8 mouse cellular contexts compared by ENCODE assay signal in genomic region chr2:103662121-103662520, GRCm38 (mm10).
DNase-seq lines count a peak whose midpoint lies in the region; ATAC-seq and TF ChIP-seq lines count a peak whose summit lies in the region.

No protein-coding gene starts in this region.

- no peak overlapping the region for H3K4me3 ChIP-seq in CH12.LX (replicated peaks in 1 of 3; ENCODE audit: low read depth in 2 of 3, low read length in 2 of 3, poor library complexity in 1 of 3)

- no peaks in the 10 kb centered on the region for H3K79me2 ChIP-seq in CH12.LX (replicated peaks; ENCODE audit: control insufficient read depth, extremely low read depth, insufficient read depth, poor library complexity, severe bottlenecking)

- H3K4me2 ChIP-seq in CH12.LX (ENCODE audit: insufficient read depth, low read depth, poor library complexity, severe bottlenecking) = peak overlapping the region; percentile 25; the same call in 1 of the 2 replicates

- peak; percentile 95 for TF ChIP-seq EP300 in CH12.LX (IDR thresholded peaks at IDR 0.05; ENCODE audit: low read length)

- TF ChIP-seq CTCF in CH12.LX (conservative IDR thresholded peaks at IDR 0.05 in 1 of 2, IDR thresholded peaks at IDR 0.05 in 1 of 2; ENCODE audit: low read depth in 2 of 2, low read length in 2 of 2) = no peak

- ATAC-seq in megakaryocyte-erythroid progenitor cell, adult 5-6 weeks (replicated peaks; ENCODE audit: low FRiP score, low TSS enrichment, poor library complexity, severe bottlenecking) = no peak

- TF ChIP-seq RAD21 in CH12.LX (IDR thresholded peaks at IDR 0.05; ENCODE audit: low read depth, low read length) = peak; percentile 18

- no peaks in the 10 kb centered on the region for H3K27me3 ChIP-seq in CH12.LX (replicated peaks)

- DNase-seq in kidney, adult 9 months = peak; percentile 19
- DNase-seq in kidney, postnatal 10 days = no peak
- DNase-seq in CH12.LX (ENCODE audit: extremely low read depth) = peak; percentile 95
- peak; percentile 69 to 71 for DNase-seq in cerebellum, postnatal 14 days
- peak; percentile 25 to 58 for DNase-seq in heart, postnatal 14 days
- peak; percentile 65 to 81 for DNase-seq in right cerebral cortex, postnatal 36 days (ENCODE audit: low spot score in 2 of 2)
- DNase-seq in urinary bladder, postnatal 10 days (ENCODE audit: low spot score) = no peak

- H3K9ac ChIP-seq in CH12.LX (ENCODE audit: insufficient read depth, low read depth) = no peak overlapping the region

- no peaks in the 10 kb centered on the region for H3K36me3 ChIP-seq in CH12.LX (replicated peaks in 1 of 2; ENCODE audit: control insufficient read depth in 1 of 2, insufficient read depth in 1 of 2, low read length in 1 of 2)

- in situ Hi-C loops in CH12.LX (cut with MboI; ENCODE audit: low pct_ligation_motif_present, low pct_unique_long_range_greater_than_20kb, low sequenced_read_pairs) = no loop called here

- intact Hi-C loops in heart, postnatal 14 days (cut with DNase I) = no loop called here

- dilution Hi-C loops in CH12.LX (cut with MboI; ENCODE audit: extremely low pct_ligation_motif_present, extremely low pct_unique_long_range_greater_than_20kb, low sequenced_read_pairs) = no loop called here

- no peak for TF ChIP-seq POLR2A in CH12.LX (IDR thresholded peaks at IDR 0.05; ENCODE audit: low read depth, low read length)

- H3K27ac ChIP-seq in CH12.LX (ENCODE audit: insufficient read depth, low read depth) = no peak overlapping the region

- no peaks in the 10 kb centered on the region for H3K9me3 ChIP-seq in CH12.LX (replicated peaks; ENCODE audit: low read length)

- peaks cover 38 to 79% of the 10 kb centered on the region in 2 experiments for H3K4me1 ChIP-seq in CH12.LX (ENCODE audit: control insufficient read depth in 1 of 2, insufficient read depth in 2 of 2)

TF ChIP-seq in CH12.LX, 34 proteins besides CTCF, POLR2A, EP300 and RAD21:
- TF ChIP-seq USF1 (IDR thresholded peaks at IDR 0.05; ENCODE audit: low read depth, low read length) (no peak), POLR2AphosphoS2 (IDR thresholded peaks at IDR 0.05; ENCODE audit: low read depth, low read length) (no peak), USF2 (conservative IDR thresholded peaks at IDR 0.05; ENCODE audit: low read depth, low read length) (no peak), ZNF384 (IDR thresholded peaks at IDR 0.05; ENCODE audit: low read depth, low read length) (no peak), JUN (IDR thresholded peaks at IDR 0.05; ENCODE audit: insufficient read depth, low read depth, low read length) (peak; percentile 99), MEF2A (IDR thresholded peaks at IDR 0.05; ENCODE audit: borderline replicate concordance, low read depth, low read length) (peak; percentile 100), ZMIZ1 (IDR thresholded peaks at IDR 0.05; ENCODE audit: low read depth, low read length) (0 out of 2 replicates have a peak, but pooled peaks have one; percentile 25), UBTF (IDR thresholded peaks at IDR 0.05; ENCODE audit: low read depth, low read length) (no peak), MAX (IDR thresholded peaks at IDR 0.05; ENCODE audit: low read length) (0 out of 2 replicates have a peak, but pooled peaks have one; percentile 22), ZKSCAN1 (IDR thresholded peaks at IDR 0.05; ENCODE audit: borderline replicate concordance, low read depth, low read length) (no peak), HCFC1 (IDR thresholded peaks at IDR 0.05; ENCODE audit: low read depth, low read length) (no peak; the same call in 1 of the 2 replicates), IRF4 (IDR thresholded peaks at IDR 0.05; ENCODE audit: low read depth, low read length) (peak; percentile 88), PAX5 (IDR thresholded peaks at IDR 0.05; ENCODE audit: low read length) (no peak), MXI1 (IDR thresholded peaks at IDR 0.05; ENCODE audit: low read depth, low read length) (no peak; the same call in 1 of the 2 replicates), TCF12 (IDR thresholded peaks at IDR 0.05; ENCODE audit: low read depth, low read length) (peak; percentile 96), CHD1 (IDR thresholded peaks at IDR 0.05; ENCODE audit: low read depth, low read length) (no peak), GABPA (IDR thresholded peaks at IDR 0.05; ENCODE audit: insufficient replicate concordance, low read depth, low read length) (no peak), JUND (conservative IDR thresholded peaks at IDR 0.05; ENCODE audit: low read depth, low read length) (peak; percentile 97), NRF1 (IDR thresholded peaks at IDR 0.05; ENCODE audit: low read depth, low read length) (no peak), MYC (IDR thresholded peaks at IDR 0.05; ENCODE audit: low read depth, low read length) (0 out of 2 replicates have a peak, but pooled peaks have one; percentile 55), ELF1 (IDR thresholded peaks at IDR 0.05; ENCODE audit: low read depth, low read length) (peak; percentile 53; the same call in 1 of the 2 replicates), MAZ (IDR thresholded peaks at IDR 0.05; ENCODE audit: low read depth, low read length) (peak; percentile 96), RCOR1 (conservative IDR thresholded peaks at IDR 0.05; ENCODE audit: low read depth, low read length) (peak; percentile 76; the same call in 1 of the 2 replicates), SMC3 (IDR thresholded peaks at IDR 0.05; ENCODE audit: low read depth, low read length) (no peak; the same call in 1 of the 2 replicates), TBP (conservative IDR thresholded peaks at IDR 0.05; ENCODE audit: low read depth, low read length) (0 out of 2 replicates have a peak, but pooled peaks have one; percentile 1), E2F4 (IDR thresholded peaks at IDR 0.05; ENCODE audit: insufficient replicate concordance, low read depth, low read length) (no peak), KAT2A (IDR thresholded peaks at IDR 0.05; ENCODE audit: insufficient replicate concordance, low read length) (peak; percentile 55; the same call in 1 of the 2 replicates), NELFE (IDR thresholded peaks at IDR 0.05; ENCODE audit: low read depth, low read length) (no peak), MAFK (IDR thresholded peaks at IDR 0.05; ENCODE audit: insufficient replicate concordance, low read length) (peak; percentile 75), CHD2 (IDR thresholded peaks at IDR 0.05; ENCODE audit: low read length) (no peak), SIN3A (IDR thresholded peaks at IDR 0.05; ENCODE audit: low read length) (peak; percentile 92), BHLHE40 (IDR thresholded peaks at IDR 0.05; ENCODE audit: low read depth, low read length) (peak; percentile 87), ZC3H11A (IDR thresholded peaks at IDR 0.05; ENCODE audit: low read depth, low read length) (no peak; the same call in 1 of the 2 replicates), ETS1 (conservative IDR thresholded peaks at IDR 0.05; ENCODE audit: low read depth, low read length) (peak; percentile 100)

Comparison
In these comparisons a context has a peak if more than half of its experiments do, and no peak if none do; other contexts are left out.
1. DNase-seq: peak in kidney, adult 9 months (single experiment), CH12.LX (single experiment), cerebellum, postnatal 14 days (2 of 2), heart, postnatal 14 days (2 of 2) and right cerebral cortex, postnatal 36 days (2 of 2); none in kidney, postnatal 10 days (single experiment) and urinary bladder, postnatal 10 days (single experiment).